Mouse (Mus musculus): ENCODE data around the gene Spata46. TPM values are rescaled to one million over a fixed set of nuclear protein-coding genes. Genes with fewer than 3 reads are reported as not detected.

Spata46 gene
- polyA plus RNA-seq, 1 experiment from 2014 or later, result 1.6 TPM

- Histone ChIP-seq H3K9me3 (ENCODE audit: control insufficient read depth, low read length) (no peaks in the 10 kb centered on the region), H3K27me3 (ENCODE audit: control insufficient read depth, insufficient read depth, low read length) (no peaks in the 10 kb centered on the region), H3K4me2 (replicated peaks) (no peak overlapping the region), H3K4me1 (replicated peaks; ENCODE audit: control insufficient read depth, insufficient read depth, low read length) (no peaks in the 10 kb centered on the region), H3K9ac (no peak overlapping the region), H3K27ac (no peak overlapping the region), H3K4me3 (replicated peaks; ENCODE audit: low read length) (no peak overlapping the region), H3K36me3 (replicated peaks; ENCODE audit: control insufficient read depth, insufficient read depth) (0 out of 2 replicates have a peak, but pooled peaks cover under 1% of the 10 kb centered on the region)
- WGBS, result 87% methylated on average over 4 of the region's 4 CpGs
- no peak for DNase-seq (ENCODE audit: low spot score)
- no peak for ATAC-seq (ENCODE audit: low FRiP score)
These were observed 16.7 kb downstream of the Spata46 start for GRCm38 (mm10) chr1:170325277-170325676.

- ATAC-seq (ENCODE audit: low FRiP score) (no peak), DNase-seq (ENCODE audit: low spot score) (no peak)
- Histone ChIP-seq H3K27me3 (ENCODE audit: control insufficient read depth, insufficient read depth, low read length) (no peaks in the 10 kb centered on the region), H3K36me3 (replicated peaks; ENCODE audit: control insufficient read depth, insufficient read depth) (no peaks in the 10 kb centered on the region), H3K4me2 (replicated peaks) (no peak overlapping the region), H3K9me3 (ENCODE audit: control insufficient read depth, low read length) (no peaks in the 10 kb centered on the region), H3K27ac (no peak overlapping the region), H3K4me3 (replicated peaks; ENCODE audit: low read length) (no peak overlapping the region), H3K4me1 (replicated peaks; ENCODE audit: control insufficient read depth, insufficient read depth, low read length) (no peaks in the 10 kb centered on the region), H3K9ac (no peak overlapping the region)
- WGBS, result 73% methylated on average over 6 of the region's 6 CpGs
These were observed 23.3 kb downstream of the Spata46 start for GRCm38 (mm10) chr1:170331926-170332325.

- DNase-seq (ENCODE audit: low spot score), result no peak
- no peaks in the 10 kb centered on the region for H3K4me1 ChIP-seq (replicated peaks; ENCODE audit: control insufficient read depth, insufficient read depth, low read length)
- no peak overlapping the region for H3K4me3 ChIP-seq (replicated peaks; ENCODE audit: low read length)
- H3K36me3 ChIP-seq (replicated peaks; ENCODE audit: control insufficient read depth, insufficient read depth), result 0 out of 2 replicates have a peak, but pooled peaks cover 4% of the 10 kb centered on the region
- H3K4me2 ChIP-seq (replicated peaks), result no peak overlapping the region
- no peak overlapping the region for H3K9ac ChIP-seq
- no peaks in the 10 kb centered on the region for H3K9me3 ChIP-seq (ENCODE audit: control insufficient read depth, low read length)
- 74% methylated on average over 4 of the region's 4 CpGs for WGBS
- no peak overlapping the region for H3K27ac ChIP-seq
- no peaks in the 10 kb centered on the region for H3K27me3 ChIP-seq (ENCODE audit: control insufficient read depth, insufficient read depth, low read length)
- ATAC-seq (ENCODE audit: low FRiP score), result no peak
These were observed 24.2 kb downstream of the Spata46 start for GRCm38 (mm10) chr1:170332775-170333174.

GRCm38 (mm10) chr1:170339943-170340342 is 31.3 kb downstream of the Spata46 start:
- 97% methylated on average over 3 of the region's 3 CpGs for WGBS
- Histone ChIP-seq H3K27ac (no peak overlapping the region), H3K27me3 (ENCODE audit: control insufficient read depth, insufficient read depth, low read length) (no peaks in the 10 kb centered on the region), H3K9ac (no peak overlapping the region), H3K4me2 (replicated peaks) (no peak overlapping the region), H3K36me3 (replicated peaks; ENCODE audit: control insufficient read depth, insufficient read depth) (0 out of 2 replicates have a peak, but pooled peaks cover 4% of the 10 kb centered on the region), H3K4me1 (replicated peaks; ENCODE audit: control insufficient read depth, insufficient read depth, low read length) (no peaks in the 10 kb centered on the region), H3K4me3 (replicated peaks; ENCODE audit: low read length) (no peak overlapping the region), H3K9me3 (ENCODE audit: control insufficient read depth, low read length) (no peaks in the 10 kb centered on the region)
- no peak for ATAC-seq (ENCODE audit: low FRiP score)
- no peak for DNase-seq (ENCODE audit: low spot score)

GRCm38 (mm10) chr1:170343081-170343480 is 34.5 kb downstream of the Spata46 start:
- Histone ChIP-seq H3K4me2 (replicated peaks) (no peak overlapping the region), H3K36me3 (replicated peaks; ENCODE audit: control insufficient read depth, insufficient read depth) (no peaks in the 10 kb centered on the region), H3K9me3 (ENCODE audit: control insufficient read depth, low read length) (no peaks in the 10 kb centered on the region), H3K4me3 (replicated peaks; ENCODE audit: low read length) (no peak overlapping the region), H3K9ac (no peak overlapping the region), H3K27ac (no peak overlapping the region), H3K27me3 (ENCODE audit: control insufficient read depth, insufficient read depth, low read length) (no peaks in the 10 kb centered on the region), H3K4me1 (replicated peaks; ENCODE audit: control insufficient read depth, insufficient read depth, low read length) (no peaks in the 10 kb centered on the region)
- DNase-seq (ENCODE audit: low spot score) (no peak), ATAC-seq (ENCODE audit: low FRiP score) (no peak)
- WGBS, result 83% methylated on average over 8 of the region's 8 CpGs

- Histone ChIP-seq H3K4me1 (replicated peaks; ENCODE audit: control insufficient read depth, insufficient read depth, low read length) (no peaks in the 10 kb centered on the region), H3K9ac (no peak overlapping the region), H3K4me2 (replicated peaks) (no peak overlapping the region), H3K27me3 (ENCODE audit: control insufficient read depth, insufficient read depth, low read length) (no peaks in the 10 kb centered on the region), H3K9me3 (ENCODE audit: control insufficient read depth, low read length) (no peaks in the 10 kb centered on the region), H3K4me3 (replicated peaks; ENCODE audit: low read length) (no peak overlapping the region), H3K36me3 (replicated peaks; ENCODE audit: control insufficient read depth, insufficient read depth) (no peaks in the 10 kb centered on the region), H3K27ac (no peak overlapping the region)
- 95% methylated on average over 4 of the region's 4 CpGs for WGBS
- DNase-seq (ENCODE audit: low spot score) (no peak), ATAC-seq (ENCODE audit: low FRiP score) (no peak)
These were observed 35.3 kb downstream of the Spata46 start for GRCm38 (mm10) chr1:170343906-170344305.

GRCm38 (mm10) chr1:170346266-170346665 is 37.7 kb downstream of the Spata46 start:
- Histone ChIP-seq H3K9me3 (ENCODE audit: control insufficient read depth, low read length) (no peaks in the 10 kb centered on the region), H3K27ac (no peak overlapping the region), H3K4me3 (replicated peaks; ENCODE audit: low read length) (no peak overlapping the region), H3K4me2 (replicated peaks) (no peak overlapping the region), H3K27me3 (ENCODE audit: control insufficient read depth, insufficient read depth, low read length) (no peaks in the 10 kb centered on the region), H3K4me1 (replicated peaks; ENCODE audit: control insufficient read depth, insufficient read depth, low read length) (no peaks in the 10 kb centered on the region), H3K9ac (no peak overlapping the region), H3K36me3 (replicated peaks; ENCODE audit: control insufficient read depth, insufficient read depth) (no peaks in the 10 kb centered on the region)
- 76% methylated on average over 3 of the region's 3 CpGs for WGBS
- DNase-seq (ENCODE audit: low spot score) (no peak), ATAC-seq (ENCODE audit: low FRiP score) (no peak)

- H3K4me2 ChIP-seq (replicated peaks), result no peak overlapping the region
- DNase-seq (ENCODE audit: low spot score) (no peak), ATAC-seq (ENCODE audit: low FRiP score) (no peak)
- H3K9me3 ChIP-seq (ENCODE audit: control insufficient read depth, low read length), result no peaks in the 10 kb centered on the region
- no peaks in the 10 kb centered on the region for H3K36me3 ChIP-seq (replicated peaks; ENCODE audit: control insufficient read depth, insufficient read depth)
- H3K27me3 ChIP-seq (ENCODE audit: control insufficient read depth, insufficient read depth, low read length), result no peaks in the 10 kb centered on the region
- no peak overlapping the region for H3K4me3 ChIP-seq (replicated peaks; ENCODE audit: low read length)
- H3K4me1 ChIP-seq (replicated peaks; ENCODE audit: control insufficient read depth, insufficient read depth, low read length), result no peaks in the 10 kb centered on the region
- no peak overlapping the region for H3K27ac ChIP-seq
- no peak overlapping the region for H3K9ac ChIP-seq
These were observed 42.5 kb downstream of the Spata46 start for GRCm38 (mm10) chr1:170351080-170351479.

- no peak for DNase-seq (ENCODE audit: low spot score)
- Histone ChIP-seq H3K27me3 (ENCODE audit: control insufficient read depth, insufficient read depth, low read length) (no peaks in the 10 kb centered on the region), H3K4me1 (replicated peaks; ENCODE audit: control insufficient read depth, insufficient read depth, low read length) (no peaks in the 10 kb centered on the region), H3K36me3 (replicated peaks; ENCODE audit: control insufficient read depth, insufficient read depth) (no peaks in the 10 kb centered on the region), H3K4me2 (replicated peaks) (no peak overlapping the region), H3K9ac (no peak overlapping the region), H3K9me3 (ENCODE audit: control insufficient read depth, low read length) (no peaks in the 10 kb centered on the region), H3K4me3 (replicated peaks; ENCODE audit: low read length) (no peak overlapping the region), H3K27ac (no peak overlapping the region)
- 79% methylated on average over 3 of the region's 3 CpGs for WGBS
- ATAC-seq (ENCODE audit: low FRiP score), result no peak
These were observed 44.7 kb downstream of the Spata46 start for GRCm38 (mm10) chr1:170353335-170353734.

- Histone ChIP-seq H3K27ac (no peak overlapping the region), H3K4me1 (replicated peaks; ENCODE audit: control insufficient read depth, insufficient read depth, low read length) (no peaks in the 10 kb centered on the region), H3K4me2 (replicated peaks) (no peak overlapping the region), H3K4me3 (replicated peaks; ENCODE audit: low read length) (no peak overlapping the region), H3K9me3 (ENCODE audit: control insufficient read depth, low read length) (no peaks in the 10 kb centered on the region), H3K9ac (no peak overlapping the region), H3K27me3 (ENCODE audit: control insufficient read depth, insufficient read depth, low read length) (no peaks in the 10 kb centered on the region), H3K36me3 (replicated peaks; ENCODE audit: control insufficient read depth, insufficient read depth) (no peaks in the 10 kb centered on the region)
- 73% methylated on average over 10 of the region's 10 CpGs for WGBS
- DNase-seq (ENCODE audit: low spot score) (no peak), ATAC-seq (ENCODE audit: low FRiP score) (no peak)
These were observed 51.7 kb downstream of the Spata46 start for GRCm38 (mm10) chr1:170360183-170360915.

Data from hindbrain, embryonic 14.5 days (tissue).